Mouse (Mus musculus) CH12.LX (cell line): Measurements from ENCODE around the gene Rpl26. TPM values are rescaled to one million over a fixed set of nuclear protein-coding genes. Genes with fewer than 3 reads are reported as not detected.
A peak's percentile ranks its signal among the peaks of the same experiment; 100 is the strongest.

Experiments
- DNase-seq: peaks from one replicate; pipeline ENCODE4 v3.0.0-alpha.2; 2013; ENCODE audit errors: extremely low read depth
- H3K27ac ChIP-seq: 2 replicates; pipeline ENCODE4 v1.5.1; 2012; ENCODE audit warnings: low read depth, mild to moderate bottlenecking, control low read depth, moderate library complexity; ENCODE audit not compliant: insufficient read depth
- H3K27me3 ChIP-seq: replicated peaks from 2 replicates; pipeline ENCODE3; 2012; ENCODE audit warnings: inconsistent platforms
- H3K36me3 ChIP-seq, 2 experiments: replicated peaks in 1 of 2; 2 replicates each; pipeline versions ENCODE3 to v1.6.1; 2012; ENCODE audit warnings: inconsistent platforms in 1 of 2, low read length in 1 of 2, mild to moderate bottlenecking in 1 of 2, mixed read lengths in 1 of 2, moderate library complexity in 1 of 2; ENCODE audit not compliant: control insufficient read depth in 1 of 2, insufficient read depth in 1 of 2
- H3K4me1 ChIP-seq, 2 experiments: 2 replicates each; pipeline ENCODE4 v1.6.1; 2012; ENCODE audit warnings: inconsistent platforms in 1 of 2, moderate library complexity in 1 of 2; ENCODE audit not compliant: insufficient read depth in 2 of 2, control insufficient read depth in 1 of 2
- H3K4me2 ChIP-seq: 2 replicates; pipeline ENCODE4 v1.6.1; 2012; ENCODE audit warnings: low read depth, mild to moderate bottlenecking, control low read depth; ENCODE audit not compliant: poor library complexity, insufficient read depth, severe bottlenecking
- H3K4me3 ChIP-seq, 3 experiments: fragments of 150-350 bp in 1 of 3; sonication (generic) in 1 of 3; replicated peaks in 1 of 3; 2 replicates each; pipeline versions ENCODE3 to v1.5.1; 2011 to 2012; ENCODE audit warnings: low read depth in 2 of 3, low read length in 2 of 3, mild to moderate bottlenecking in 2 of 3, moderate library complexity in 2 of 3, control low read depth in 1 of 3, improper control_type of control experiment in 1 of 3, inconsistent platforms in 1 of 3, mixed read lengths in 1 of 3; ENCODE audit not compliant: poor library complexity in 1 of 3
- H3K79me2 ChIP-seq: replicated peaks from 2 replicates; pipeline ENCODE4 v1.6.1; 2012; ENCODE audit warnings: mild to moderate bottlenecking, moderate library complexity; ENCODE audit not compliant: control insufficient read depth, poor library complexity, insufficient read depth, severe bottlenecking; ENCODE audit errors: extremely low read depth
- H3K9ac ChIP-seq: 2 replicates; pipeline ENCODE4 v1.6.1; 2012; ENCODE audit warnings: low read depth, mild to moderate bottlenecking, control low read depth, moderate library complexity; ENCODE audit not compliant: insufficient read depth
- H3K9me3 ChIP-seq: replicated peaks from 2 replicates; pipeline ENCODE3; 2012; ENCODE audit warnings: low read length, inconsistent platforms, mixed read lengths
- BHLHE40 ChIP-seq: IDR thresholded peaks from 2 replicates; pipeline ENCODE4 v1.6.1; 2011; ENCODE audit warnings: mild to moderate bottlenecking, low read depth, low read length, improper control_type of control experiment
- E2F4 ChIP-seq: IDR thresholded peaks from 2 replicates; pipeline ENCODE4 v1.6.1; 2011; ENCODE audit warnings: low read depth, low read length, improper control_type of control experiment; ENCODE audit not compliant: insufficient replicate concordance
- ELF1 ChIP-seq: IDR thresholded peaks from 2 replicates; pipeline ENCODE4 v1.6.1; 2014; ENCODE audit warnings: low read depth, mild to moderate bottlenecking, inconsistent platforms, low read length, improper control_type of control experiment
- EP300 ChIP-seq: IDR thresholded peaks from 2 replicates; pipeline ENCODE4 v1.6.1; 2011; ENCODE audit warnings: low read length, improper control_type of control experiment
- JUN ChIP-seq: IDR thresholded peaks from 2 replicates; pipeline ENCODE4 v1.6.1; 2011; ENCODE audit warnings: low read depth, mild to moderate bottlenecking, low read length, improper control_type of control experiment, moderate library complexity; ENCODE audit not compliant: insufficient read depth
- JUND ChIP-seq: conservative IDR thresholded peaks from 2 replicates; pipeline ENCODE4 v1.6.1; 2011; ENCODE audit warnings: low read depth, low read length, improper control_type of control experiment
- MEF2A ChIP-seq: IDR thresholded peaks from 2 replicates; pipeline ENCODE4 v1.6.1; 2014; ENCODE audit warnings: low read depth, mild to moderate bottlenecking, inconsistent platforms, low read length, improper control_type of control experiment, borderline replicate concordance
- MYC ChIP-seq: IDR thresholded peaks from 2 replicates; pipeline ENCODE4 v1.6.1; 2011; ENCODE audit warnings: low read depth, mild to moderate bottlenecking, improper control_type of control experiment, low read length
- NELFE ChIP-seq: IDR thresholded peaks from 2 replicates; pipeline ENCODE4 v1.6.1; 2011; ENCODE audit warnings: low read depth, low read length, improper control_type of control experiment
- PAX5 ChIP-seq: IDR thresholded peaks from 2 replicates; pipeline ENCODE4 v1.6.1; 2012; ENCODE audit warnings: low read length, inconsistent platforms, mixed read lengths
- POLR2A ChIP-seq: IDR thresholded peaks from 2 replicates; pipeline ENCODE4 v1.6.1; 2011; ENCODE audit warnings: low read depth, mild to moderate bottlenecking, improper control_type of control experiment, low read length
- POLR2AphosphoS2 ChIP-seq: IDR thresholded peaks from 2 replicates; pipeline ENCODE4 v1.6.1; 2011; ENCODE audit warnings: low read depth, low read length, improper control_type of control experiment
- RAD21 ChIP-seq: IDR thresholded peaks from 2 replicates; pipeline ENCODE4 v1.6.1; 2011; ENCODE audit warnings: low read depth, mild to moderate bottlenecking, low read length, improper control_type of control experiment, moderate library complexity
- RCOR1 ChIP-seq: conservative IDR thresholded peaks from 2 replicates; pipeline ENCODE4 v1.6.1; 2012; ENCODE audit warnings: low read depth, mild to moderate bottlenecking, inconsistent platforms, low read length, improper control_type of control experiment
- TCF12 ChIP-seq: IDR thresholded peaks from 2 replicates; pipeline ENCODE4 v1.6.1; 2014; ENCODE audit warnings: low read depth, mild to moderate bottlenecking, inconsistent platforms, low read length, improper control_type of control experiment
- ZKSCAN1 ChIP-seq: IDR thresholded peaks from 2 replicates; pipeline ENCODE4 v1.6.1; 2012; ENCODE audit warnings: low read depth, inconsistent platforms, low read length, improper control_type of control experiment, borderline replicate concordance
- ZMIZ1 ChIP-seq: IDR thresholded peaks from 2 replicates; pipeline ENCODE4 v1.6.1; 2012; ENCODE audit warnings: low read depth, mild to moderate bottlenecking, inconsistent platforms, low read length, improper control_type of control experiment
- ZNF384 ChIP-seq: IDR thresholded peaks from 2 replicates; pipeline ENCODE4 v1.6.1; 2012; ENCODE audit warnings: low read depth, low read length, improper control_type of control experiment, inconsistent platforms
- dilution Hi-C: fragments of 300-500 bp; cut with MboI; formaldehyde crosslinking; loops from 2 replicates; pipeline ENCODE4 v1.14.3; 2020; ENCODE audit warnings: low sequenced_read_pairs; ENCODE audit not compliant: extremely low pct_unique_long_range_greater_than_20kb, extremely low pct_ligation_motif_present
- in situ Hi-C: fragments of 300-500 bp; cut with MboI; formaldehyde crosslinking; loops from 3 replicates; pipeline ENCODE4 v1.14.3; 2019; ENCODE audit warnings: low sequenced_read_pairs, low pct_ligation_motif_present, low pct_unique_long_range_greater_than_20kb, mixed read lengths
- polyA plus RNA-seq: library from polyadenylated mRNA; unstranded; fragments of >175 nt; gene quantifications from 2 replicates; pipeline ENCODE4 v1.2.1, GENCODE M21; 2012; ENCODE audit warnings: low read depth; ENCODE audit not compliant: insufficient read length
- total RNA-seq, 2 experiments: library from RNA; depleted of rRNA; stranded (reverse); fragments of 300-350 nt in 1 of 2; fragments of >200 nt in 1 of 2; gene quantifications; 2 replicates each; pipeline ENCODE4 v1.2.3; 2012 to 2014

The Rpl26 gene
- total and polyA plus RNA-seq, 3 experiments: 3,408 to 6,551 (median 6,508) TPM

DNA sequence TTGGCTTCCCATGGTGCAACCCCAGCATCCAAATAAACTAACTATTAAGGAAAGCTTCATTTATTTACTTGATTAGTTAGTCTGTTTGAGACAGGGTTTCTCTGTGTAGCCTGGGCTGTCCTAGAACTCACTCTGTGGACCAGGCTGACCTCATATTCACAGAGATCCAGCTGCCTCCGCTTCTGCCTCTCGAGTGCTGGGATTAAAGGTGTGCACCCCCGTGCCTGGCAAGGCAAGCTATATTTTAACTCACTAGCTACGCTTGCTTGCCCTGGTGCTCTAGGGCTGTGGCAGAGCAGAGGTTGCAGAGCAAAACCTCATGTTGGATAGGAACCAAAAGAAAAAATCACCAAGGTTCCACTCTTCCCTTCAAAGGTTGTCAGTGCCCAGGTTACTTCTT lies 39.1 kb downstream of the Rpl26 start:
- Histone ChIP-seq H3K27ac (no peak overlapping the region), H3K4me2 (peak overlapping the region; percentile 77), H3K4me1 (peaks cover 0 to 19% of the 10 kb centered on the region in 2 experiments; a peak in 2 of 4 replicates), H3K27me3 (no peaks in the 10 kb centered on the region), H3K9me3 (no peaks in the 10 kb centered on the region), H3K9ac (peak overlapping the region; percentile 93), H3K79me2 (no peaks in the 10 kb centered on the region), H3K4me3 (peak overlapping the region in 2 of 3 experiments; percentile 56 to 75), H3K36me3 (peaks cover 0 to 28% of the 10 kb centered on the region in 2 experiments)
- in situ Hi-C loops: no loop called here
- TF ChIP-seq RCOR1 (no peak), JUN (no peak), JUND (no peak), ZMIZ1 (no peak), ZNF384 (no peak), POLR2AphosphoS2 (no peak)
- no peak for DNase-seq
- dilution Hi-C loops: no loop called here

DNA sequence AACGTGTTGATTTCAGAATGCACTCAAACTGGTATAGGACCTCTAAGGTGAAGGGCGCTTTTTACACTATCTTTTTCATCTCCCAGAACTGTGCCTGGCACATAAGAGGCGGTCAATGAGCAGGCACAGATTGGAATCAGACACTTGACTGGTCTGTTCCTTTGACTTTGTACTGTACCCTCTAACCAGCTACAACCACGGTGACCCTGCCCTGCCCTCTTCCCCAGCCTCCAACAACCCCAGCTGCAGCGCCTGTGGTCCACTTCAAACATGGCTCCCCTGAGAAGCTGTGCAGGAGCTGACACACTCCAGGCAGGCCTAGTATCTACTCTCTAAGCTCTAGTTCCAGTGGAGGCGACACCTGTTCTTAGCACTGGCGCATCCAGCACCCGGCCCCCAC lies 41.3 kb downstream of the Rpl26 start:
- peaks cover 0 to 19% of the 10 kb centered on the region in 2 experiments; a peak in 2 of 4 replicates for H3K4me1 ChIP-seq
- in situ Hi-C loops: no loop called here
- no peaks in the 10 kb centered on the region for H3K79me2 ChIP-seq
- dilution Hi-C loops: no loop called here
- DNase-seq: no peak
- no peak overlapping the region for H3K4me2 ChIP-seq
- no peaks in the 10 kb centered on the region for H3K9me3 ChIP-seq
- peaks cover 0 to 28% of the 10 kb centered on the region in 2 experiments for H3K36me3 ChIP-seq
- H3K9ac ChIP-seq: no peak overlapping the region
- no peaks in the 10 kb centered on the region for H3K27me3 ChIP-seq
- H3K27ac ChIP-seq: no peak overlapping the region
- no peak for TF ChIP-seq BHLHE40
- no peak for TF ChIP-seq E2F4
- TF ChIP-seq NELFE: no peak
- TF ChIP-seq MYC: no peak
- TF ChIP-seq EP300: no peak
- TF ChIP-seq, all 38 proteins: peak for 0
- no peak overlapping the region for H3K4me3 ChIP-seq

DNA sequence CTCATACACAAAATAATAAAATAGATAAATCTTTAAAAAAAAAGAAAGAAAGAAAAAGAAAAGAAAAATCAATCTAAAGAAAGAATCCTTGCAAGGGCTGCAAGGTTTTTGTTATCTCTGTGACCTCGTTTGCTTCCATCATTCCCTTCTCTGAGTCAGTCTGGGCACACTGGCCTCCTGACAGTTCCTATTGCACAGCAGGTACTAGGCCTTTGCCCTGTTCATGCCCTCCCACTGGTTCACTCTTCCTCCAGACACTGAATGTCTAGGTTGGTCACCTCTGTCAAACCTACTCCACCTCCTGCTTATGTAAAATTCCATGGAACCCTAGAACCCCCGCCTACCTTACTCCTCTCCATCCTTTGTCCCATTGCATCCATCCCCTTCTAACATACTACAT lies 43.9 kb downstream of the Rpl26 start:
- H3K4me1 ChIP-seq: peaks cover 0 to 11% of the 10 kb centered on the region in 2 experiments; a peak in 2 of 4 replicates
- no peaks in the 10 kb centered on the region for H3K9me3 ChIP-seq
- DNase-seq: no peak
- dilution Hi-C loops: no loop called here
- in situ Hi-C loops: no loop called here
- H3K36me3 ChIP-seq: peaks cover 0 to 28% of the 10 kb centered on the region in 2 experiments
- no peak overlapping the region for H3K9ac ChIP-seq
- H3K4me2 ChIP-seq: no peak overlapping the region
- no peak overlapping the region for H3K4me3 ChIP-seq
- no peaks in the 10 kb centered on the region for H3K27me3 ChIP-seq
- H3K79me2 ChIP-seq: no peaks in the 10 kb centered on the region
- no peak overlapping the region for H3K27ac ChIP-seq
- TF ChIP-seq EP300 (no peak), ZKSCAN1 (no peak), ELF1 (no peak), POLR2A (no peak), RAD21 (no peak), TCF12 (no peak), PAX5 (no peak), MEF2A (no peak)
